Mouse (Mus musculus): Measurements from ENCODE around the gene Mamdc4. TPM values are rescaled to one million over a fixed set of nuclear protein-coding genes. Genes with fewer than 3 reads are reported as not detected.

Gene Mamdc4
- polyA plus RNA-seq, 1 experiment = 1.4 TPM

Other genes with a start within 250 kb of the Mamdc4 start
- gene Man1b1, start 242.5 kb downstream of the Mamdc4 start, polyA plus RNA-seq (2012; rRNA removed) = 15.2 and 22.8 TPM in 2 replicates
- gene Dpp7, start 218.5 kb downstream of the Mamdc4 start, polyA plus RNA-seq (2012; rRNA removed) = 36.0 and 37.3 TPM in 2 replicates
- gene Uap1l1, start 209.2 kb downstream of the Mamdc4 start, polyA plus RNA-seq (2012; rRNA removed) = 36.8 and 38.3 TPM in 2 replicates
- gene Sapcd2, start 202.5 kb downstream of the Mamdc4 start, polyA plus RNA-seq (2012; rRNA removed) = 1.6 and 2.5 TPM in 2 replicates
- 104 and 107 TPM in 2 replicates for gene Entpd2, start 179.0 kb downstream of the Mamdc4 start, polyA plus RNA-seq (2012; rRNA removed)
- gene Npdc1, start 175.5 kb downstream of the Mamdc4 start, polyA plus RNA-seq (2012; rRNA removed) = 103 and 126 TPM in 2 replicates
- 0.19 and 0.29 TPM in 2 replicates for gene Fut7, start 151.6 kb downstream of the Mamdc4 start, polyA plus RNA-seq (2012; rRNA removed)
- 6.3 and 16.4 TPM in 2 replicates for gene Abca2, start 146.1 kb downstream of the Mamdc4 start, polyA plus RNA-seq (2012; rRNA removed)
- gene Clic3, start 118.0 kb downstream of the Mamdc4 start, polyA plus RNA-seq (2012; rRNA removed) = 0.69 and 2.2 TPM in 2 replicates
- 50.8 and 61.1 TPM in 2 replicates for gene Paxx, start 113.8 kb downstream of the Mamdc4 start, polyA plus RNA-seq (2012; rRNA removed)
- 0.38 and 0.74 TPM in 2 replicates for gene Ptgds, start 104.8 kb downstream of the Mamdc4 start, polyA plus RNA-seq (2012; rRNA removed)
- not detected in 2 replicates for gene Lcn12, start 80.9 kb downstream of the Mamdc4 start, polyA plus RNA-seq (2012; rRNA removed)
- gene Fbxw5, start 74.1 kb downstream of the Mamdc4 start, polyA plus RNA-seq (2012; rRNA removed) = 15.1 and 36.1 TPM in 2 replicates
- gene C8g, start 73.1 kb downstream of the Mamdc4 start, polyA plus RNA-seq (2012; rRNA removed) = 2.3 and 2.4 TPM in 2 replicates
- 15.5 and 15.7 TPM in 2 replicates for gene Traf2, start 27.9 kb downstream of the Mamdc4 start, polyA plus RNA-seq (2012; rRNA removed)
- gene Edf1, start 17.0 kb downstream of the Mamdc4 start, polyA plus RNA-seq (2012; rRNA removed) = 222 and 224 TPM in 2 replicates
- 64.2 and 75.6 TPM in 2 replicates for gene Phpt1, start 379 bp upstream of the Mamdc4 start, polyA plus RNA-seq (2012; rRNA removed)
- 0.47 and 0.57 TPM in 2 replicates for gene Ajm1, start 6.9 kb upstream of the Mamdc4 start, polyA plus RNA-seq (2012; rRNA removed)
- 66.5 and 73.8 TPM in 2 replicates for gene Rabl6, start 33.7 kb upstream of the Mamdc4 start, polyA plus RNA-seq (2012; rRNA removed)
- gene Ccdc183, start 42.8 kb upstream of the Mamdc4 start, polyA plus RNA-seq (2012; rRNA removed) = not detected in 2 replicates
- 55.4 and 59.7 TPM in 2 replicates for gene Tmem141, start 47.2 kb upstream of the Mamdc4 start, polyA plus RNA-seq (2012; rRNA removed)
- 22.9 and 30.6 TPM in 2 replicates for gene Fcna, start 53.2 kb upstream of the Mamdc4 start, polyA plus RNA-seq (2012; rRNA removed)
- gene Lcn8, start 78.3 kb upstream of the Mamdc4 start, polyA plus RNA-seq (2012; rRNA removed) = 0.94 and 1.8 TPM in 2 replicates
- gene Lcn5, start 83.1 kb upstream of the Mamdc4 start, polyA plus RNA-seq (2012; rRNA removed) = 0.32 TPM in 1 of 2 replicates, not detected in the other
- 0.36 and 0.63 TPM in 2 replicates for gene Lcn6, start 101.9 kb upstream of the Mamdc4 start, polyA plus RNA-seq (2012; rRNA removed)
- 0.06 TPM in 1 of 2 replicates, not detected in the other for gene Lcn10, start 107.9 kb upstream of the Mamdc4 start, polyA plus RNA-seq (2012; rRNA removed)
- gene Obp2a, start 125.2 kb upstream of the Mamdc4 start, polyA plus RNA-seq (2012; rRNA removed) = not detected in 2 replicates
- 30.9 and 41.7 TPM in 2 replicates for gene Bmyc, start 131.9 kb upstream of the Mamdc4 start, polyA plus RNA-seq (2012; rRNA removed)
- not detected in 2 replicates for gene Obp2b, start 162.2 kb upstream of the Mamdc4 start, polyA plus RNA-seq (2012; rRNA removed)
- not detected in 2 replicates for gene Lcn3, start 190.7 kb upstream of the Mamdc4 start, polyA plus RNA-seq (2012; rRNA removed)
- gene Lcn11, start 202.2 kb upstream of the Mamdc4 start, polyA plus RNA-seq (2012; rRNA removed) = not detected in 2 replicates
- gene Gm13539, start 207.4 kb upstream of the Mamdc4 start, polyA plus RNA-seq (2012; rRNA removed) = not detected in 2 replicates
- not detected in 2 replicates for gene Glt6d1, start 241.0 kb upstream of the Mamdc4 start, polyA plus RNA-seq (2012; rRNA removed)
- gene Lcn9, start 248.3 kb upstream of the Mamdc4 start, polyA plus RNA-seq (2012; rRNA removed) = not detected in 2 replicates

All from urinary bladder, adult 2 months (tissue).